Mouse (Mus musculus) stomach, embryonic 14.5 days (tissue): ENCODE results near the gene 2010111I01Rik. TPM values are rescaled to one million over a fixed set of nuclear protein-coding genes. Genes with fewer than 3 reads are reported as not detected.

Experiments
- ATAC-seq: fragments of 200-750 bp; cut with Nextera tagmentation; 2 replicates; pipeline ENCODE4 v1.8.0; 2017; ENCODE audit warnings: low read depth, moderate TSS enrichment; ENCODE audit not compliant: insufficient number of reproducible peaks, insufficient read depth, low FRiP score
- H3K27ac ChIP-seq: fragments of 300-500 bp; sonication (generic); 2 replicates; pipeline ENCODE4 v1.5.1; 2014; ENCODE audit warnings: mild to moderate bottlenecking, low read length, moderate library complexity, mixed read lengths
- H3K27me3 ChIP-seq: fragments of 300-500 bp; sonication (generic); 2 replicates; pipeline ENCODE4 v1.6.1; 2014; ENCODE audit warnings: low read length, control low read depth, mixed read lengths; ENCODE audit not compliant: control insufficient read depth, insufficient read depth
- H3K36me3 ChIP-seq: fragments of 300-500 bp; sonication (generic); 2 replicates; pipeline ENCODE4 v1.6.1; 2014; ENCODE audit warnings: mild to moderate bottlenecking, control low read depth, low read length, moderate library complexity, mixed read lengths; ENCODE audit not compliant: control insufficient read depth, insufficient read depth
- H3K4me1 ChIP-seq: fragments of 300-500 bp; sonication (generic); 2 replicates; pipeline ENCODE4 v1.6.1; 2014; ENCODE audit warnings: low read length, control low read depth, mixed read lengths; ENCODE audit not compliant: control insufficient read depth, insufficient read depth
- H3K4me2 ChIP-seq: fragments of 300-500 bp; sonication (generic); replicated peaks from 2 replicates; pipeline ENCODE4 v1.6.1; 2014; ENCODE audit warnings: low read depth, low read length, control low read depth
- H3K4me3 ChIP-seq: fragments of 300-500 bp; sonication (generic); 2 replicates; pipeline ENCODE4 v1.5.1; 2014; ENCODE audit warnings: low read depth, low read length, control low read depth
- H3K9ac ChIP-seq: fragments of 300-500 bp; sonication (generic); replicated peaks from 2 replicates; pipeline ENCODE4 v1.6.1; 2014; ENCODE audit warnings: low read depth, mild to moderate bottlenecking, control low read depth, low read length, moderate library complexity, mixed read lengths
- H3K9me3 ChIP-seq: fragments of 300-500 bp; sonication (generic); 2 replicates; pipeline ENCODE4 v1.6.1; 2016; ENCODE audit warnings: low read depth, low read length, control low read depth; ENCODE audit not compliant: control insufficient read depth
- WGBS: fragments of 180-500 bp; shearing (Covaris S2); extraction: QIAGEN DNeasy Blood & Tissue Kit; methylation state at CpG from one replicate; pipeline ENCODE4 v1.1.7; 2014; 5-methylcytosine and 5-hydroxymethylcytosine counted together
- polyA plus RNA-seq: library from polyadenylated mRNA; unstranded; fragments of >200 nt; fragmentation: Nextera tagmentation; extraction: Ambion mirVana; gene quantifications from 2 replicates; pipeline ENCODE4 v1.2.1, GENCODE M21; 2014

Gene 2010111I01Rik
- polyA plus RNA-seq, 1 experiment from 2014 or later, result 140 TPM

DNA sequence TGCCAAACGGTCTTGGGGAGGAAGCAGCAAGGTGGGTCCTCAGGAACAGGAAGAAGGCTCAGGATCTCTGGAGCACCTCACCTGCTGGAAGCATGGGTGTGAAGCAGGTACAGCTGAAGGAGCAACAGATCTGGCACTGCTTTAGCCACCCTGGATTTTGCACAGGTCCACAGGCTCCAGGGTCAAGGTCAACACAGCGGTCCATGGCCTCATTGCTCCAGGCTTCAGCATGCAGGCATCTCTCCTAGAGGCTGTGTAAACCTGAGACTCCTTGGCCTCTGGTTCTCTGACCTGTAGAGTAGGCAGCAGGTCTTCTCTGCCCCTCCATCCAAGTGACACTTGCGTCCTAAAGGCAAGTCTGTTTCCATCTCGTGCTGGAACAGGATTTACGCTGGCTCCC lies 334.2 kb downstream of the 2010111I01Rik start:
- Histone ChIP-seq H3K4me2 (no peak overlapping the region), H3K36me3 (peaks cover 65% of the 10 kb centered on the region), H3K27me3 (no peaks in the 10 kb centered on the region), H3K4me1 (peaks cover 10% of the 10 kb centered on the region), H3K9ac (no peak overlapping the region), H3K27ac (no peak overlapping the region), H3K9me3 (no peaks in the 10 kb centered on the region), H3K4me3 (no peak overlapping the region)
- WGBS, result 89% methylated on average over 5 of the region's 5 CpGs
- no peak for ATAC-seq

DNA sequence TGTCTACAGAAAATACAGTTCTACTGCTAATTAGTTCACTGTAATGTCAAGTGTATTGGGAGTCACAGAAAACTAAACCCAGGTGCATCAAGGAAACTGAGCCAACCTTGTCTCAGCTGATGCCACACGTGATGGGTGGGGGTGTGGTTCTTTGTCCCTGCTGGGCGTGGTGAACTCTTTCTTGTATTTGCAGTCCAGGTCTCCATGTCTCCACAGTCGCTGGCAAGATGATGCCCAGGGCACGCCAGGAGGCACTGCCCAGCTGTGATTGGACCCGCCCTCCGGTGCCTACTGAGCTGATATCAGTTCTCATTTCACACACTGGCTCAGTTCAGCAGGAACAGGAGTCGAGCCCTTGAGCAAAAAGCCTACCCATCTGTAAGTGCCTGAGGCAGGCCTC lies 336.2 kb downstream of the 2010111I01Rik start:
- Histone ChIP-seq H3K4me2 (no peak overlapping the region), H3K9ac (no peak overlapping the region), H3K36me3 (peaks cover 71% of the 10 kb centered on the region), H3K27me3 (no peaks in the 10 kb centered on the region), H3K4me3 (no peak overlapping the region), H3K4me1 (no peaks in the 10 kb centered on the region), H3K27ac (no peak overlapping the region), H3K9me3 (no peaks in the 10 kb centered on the region)
- 83% methylated on average over 7 of the region's 7 CpGs for WGBS
- no peak for ATAC-seq

DNA sequence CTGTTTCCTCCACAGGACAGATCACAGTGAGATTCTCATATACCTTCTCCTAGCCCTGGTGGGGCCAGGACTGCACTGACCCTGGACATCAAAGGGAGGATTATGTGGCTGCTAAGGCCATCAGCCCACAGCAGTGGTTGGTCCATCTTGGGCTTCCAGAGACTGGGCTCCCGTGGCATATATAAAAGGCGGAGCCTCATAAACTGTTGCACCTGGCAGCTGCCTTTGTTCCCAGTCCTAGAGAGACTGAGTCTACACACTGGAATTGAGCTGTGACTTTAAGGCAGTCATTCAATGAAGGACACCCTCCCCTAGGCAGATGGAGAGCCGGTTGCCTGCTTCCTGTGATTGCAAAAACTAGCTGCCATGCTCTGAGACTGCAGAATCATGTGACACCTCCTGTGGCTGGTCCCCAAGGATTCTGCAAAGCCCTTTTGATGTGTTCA lies 337.1 kb downstream of the 2010111I01Rik start:
- Histone ChIP-seq H3K36me3 (peaks cover 68% of the 10 kb centered on the region), H3K9ac (no peak overlapping the region), H3K4me3 (no peak overlapping the region), H3K27ac (no peak overlapping the region), H3K9me3 (no peaks in the 10 kb centered on the region), H3K4me2 (no peak overlapping the region), H3K27me3 (no peaks in the 10 kb centered on the region), H3K4me1 (no peaks in the 10 kb centered on the region)
- no peak for ATAC-seq
- 59% methylated on average over 3 of the region's 3 CpGs for WGBS

DNA sequence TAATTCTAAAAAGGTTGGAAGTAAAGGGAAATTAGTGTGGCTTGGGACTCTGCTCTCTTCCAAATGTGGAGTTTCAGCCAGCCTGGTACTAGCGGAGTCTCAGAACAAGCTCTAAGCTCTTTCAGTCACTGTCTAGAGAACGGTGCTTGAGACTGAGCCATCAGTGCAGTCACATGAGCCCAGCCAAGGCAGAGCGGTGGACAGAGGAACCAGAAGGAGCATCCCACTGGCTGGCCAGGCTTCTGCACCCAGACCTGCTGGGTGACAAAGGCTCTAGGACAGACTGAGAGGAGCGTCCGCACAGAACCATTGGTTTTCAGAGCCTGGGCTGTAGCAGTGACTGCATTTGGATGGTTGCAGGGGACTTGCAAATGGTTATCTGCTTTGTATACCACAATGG lies 337.7 kb downstream of the 2010111I01Rik start:
- Histone ChIP-seq H3K4me2 (no peak overlapping the region), H3K27me3 (no peaks in the 10 kb centered on the region), H3K36me3 (peaks cover 64% of the 10 kb centered on the region), H3K4me3 (no peak overlapping the region), H3K9ac (no peak overlapping the region), H3K4me1 (no peaks in the 10 kb centered on the region), H3K9me3 (no peaks in the 10 kb centered on the region), H3K27ac (no peak overlapping the region)
- WGBS, result 89% methylated on average over 5 of the region's 5 CpGs
- ATAC-seq, result no peak

DNA sequence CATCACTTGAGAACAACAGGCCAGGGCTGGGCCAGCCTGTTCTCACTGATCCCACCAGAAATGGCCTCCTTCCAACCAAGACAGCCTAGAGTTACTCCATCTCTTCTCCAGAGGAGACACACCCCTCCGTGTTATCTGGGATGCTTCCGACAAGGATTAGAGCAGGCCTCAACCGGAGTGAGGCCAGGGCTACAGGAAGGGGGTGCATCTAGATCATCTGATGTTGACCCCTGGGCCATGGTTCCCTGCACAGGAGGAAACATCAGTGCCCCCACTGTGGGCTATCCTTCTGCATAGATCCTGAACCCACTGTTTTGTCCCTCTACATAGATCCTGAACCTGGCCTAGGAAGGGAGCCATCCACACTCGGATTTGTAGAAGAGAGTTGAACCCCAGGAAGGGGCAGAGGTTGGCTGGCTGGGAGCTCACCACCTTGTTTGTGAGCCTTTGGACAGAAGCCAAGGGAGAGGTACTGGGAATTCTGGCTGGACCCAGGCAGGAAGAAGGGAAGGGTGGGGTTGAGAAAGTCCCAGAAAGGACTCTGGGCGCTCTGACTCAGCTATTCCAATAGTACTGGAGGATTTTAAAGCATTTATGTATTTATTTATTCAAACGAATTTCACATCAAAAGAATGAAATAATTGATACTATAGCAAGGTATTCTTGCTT lies 339.6 kb downstream of the 2010111I01Rik start:
- Histone ChIP-seq H3K4me1 (no peaks in the 10 kb centered on the region), H3K36me3 (peaks cover 51% of the 10 kb centered on the region), H3K4me2 (no peak overlapping the region), H3K9ac (no peak overlapping the region), H3K27ac (no peak overlapping the region), H3K27me3 (no peaks in the 10 kb centered on the region), H3K9me3 (no peaks in the 10 kb centered on the region), H3K4me3 (no peak overlapping the region)
- 60% methylated on average over 6 of the region's 6 CpGs for WGBS
- ATAC-seq, result no peak

DNA sequence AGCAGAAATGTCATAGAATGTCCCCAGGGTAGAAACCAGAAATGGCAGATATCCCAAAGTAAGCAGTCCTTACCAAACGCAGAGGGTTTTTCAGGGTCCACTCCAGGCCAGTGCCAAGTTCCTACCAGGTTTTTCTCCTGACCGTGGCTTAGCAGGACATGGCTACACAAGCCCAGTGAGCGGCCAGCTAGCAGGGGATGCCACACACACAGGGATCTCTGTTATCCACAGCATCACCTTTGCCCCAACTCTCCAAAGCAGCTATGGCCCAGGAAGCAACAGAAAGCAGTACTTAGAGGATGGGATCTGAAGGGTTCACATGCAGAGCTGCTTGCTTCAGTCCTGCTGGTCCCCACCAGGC lies 340.1 kb downstream of the 2010111I01Rik start:
- H3K4me3 ChIP-seq, result no peak overlapping the region
- no peak overlapping the region for H3K9ac ChIP-seq
- no peak overlapping the region for H3K4me2 ChIP-seq
- no peak overlapping the region for H3K27ac ChIP-seq
- no peaks in the 10 kb centered on the region for H3K4me1 ChIP-seq
- no peaks in the 10 kb centered on the region for H3K9me3 ChIP-seq
- 64% methylated on average over 3 of the region's 3 CpGs for WGBS
- peaks cover 46% of the 10 kb centered on the region for H3K36me3 ChIP-seq
- H3K27me3 ChIP-seq, result no peaks in the 10 kb centered on the region
- no peak for ATAC-seq

DNA sequence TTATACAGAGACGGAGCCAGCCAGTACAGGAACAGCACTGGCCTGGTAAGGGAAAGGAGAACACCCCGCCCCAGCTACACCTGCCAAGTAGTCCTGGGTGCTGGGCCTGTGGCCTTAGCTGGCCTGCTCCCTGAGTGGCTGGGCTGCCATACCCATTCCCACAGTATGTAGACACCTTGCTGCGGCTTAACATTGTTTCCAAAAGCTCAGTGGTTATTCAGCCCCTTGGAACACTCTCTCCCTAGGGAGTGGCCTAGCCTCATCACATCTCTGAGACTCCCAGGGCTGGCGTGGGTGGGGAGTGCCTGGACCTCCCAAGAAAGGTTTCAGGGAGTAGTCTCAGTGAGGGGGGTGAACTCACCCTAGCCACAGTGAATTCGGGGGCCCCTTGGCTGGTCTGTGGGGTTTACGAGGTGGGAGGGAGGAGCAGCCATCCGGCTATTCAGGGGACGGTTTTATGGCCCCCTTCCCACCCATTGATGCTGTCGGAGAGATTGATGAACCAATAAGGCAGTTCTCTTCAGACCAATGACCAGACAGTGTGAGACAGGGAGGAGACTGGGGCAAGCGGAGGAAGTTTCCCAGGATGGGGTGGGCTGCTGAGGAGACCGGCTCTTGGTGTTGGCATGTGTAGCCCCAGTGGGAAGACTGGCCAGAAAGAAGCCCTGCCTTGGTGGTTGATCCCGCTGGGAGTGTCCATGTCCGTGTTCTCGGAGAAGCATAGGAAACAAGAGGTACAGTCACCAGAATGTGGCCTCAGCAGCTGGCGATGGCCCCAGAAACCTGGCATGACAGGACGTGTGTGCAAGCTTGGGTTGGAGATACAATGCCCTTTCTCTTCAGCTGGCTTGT lies 340.7 kb downstream of the 2010111I01Rik start:
- no peaks in the 10 kb centered on the region for H3K4me1 ChIP-seq
- peak; percentile 17 for ATAC-seq
- 55% methylated on average over 16 of the region's 16 CpGs for WGBS

DNA sequence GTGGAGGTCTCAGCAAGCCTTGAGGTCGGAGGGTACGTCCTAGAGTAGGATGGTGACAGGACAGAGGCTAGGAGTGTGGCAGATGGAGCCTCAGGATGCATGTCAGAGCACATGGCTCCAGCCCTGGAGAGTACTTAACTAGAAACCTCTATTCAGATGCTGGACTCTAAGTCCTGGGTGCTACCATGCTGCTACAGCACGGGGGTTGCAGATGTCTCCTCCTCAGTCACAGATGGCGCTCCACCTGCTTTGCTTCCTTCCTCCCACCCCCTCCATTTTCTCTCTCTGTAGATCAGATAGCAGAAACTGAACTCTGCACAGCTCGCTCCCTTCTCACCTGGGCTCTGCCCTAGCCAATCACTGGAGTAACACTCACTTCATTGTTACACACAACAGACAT lies 342.1 kb downstream of the 2010111I01Rik start:
- H3K4me3 ChIP-seq, result no peak overlapping the region
- no peak overlapping the region for H3K27ac ChIP-seq
- peaks cover 30% of the 10 kb centered on the region for H3K36me3 ChIP-seq
- H3K4me1 ChIP-seq, result no peaks in the 10 kb centered on the region
- WGBS, result 82% methylated on average over 5 of the region's 5 CpGs
- no peak for ATAC-seq
- H3K27me3 ChIP-seq, result no peaks in the 10 kb centered on the region
- H3K4me2 ChIP-seq, result no peak overlapping the region
- H3K9me3 ChIP-seq, result no peaks in the 10 kb centered on the region
- H3K9ac ChIP-seq, result no peak overlapping the region

More for the DNA sequence above, 340.7 kb downstream of the 2010111I01Rik start:
- no peak overlapping the region for H3K9ac ChIP-seq
- H3K27me3 ChIP-seq, result no peaks in the 10 kb centered on the region
- no peaks in the 10 kb centered on the region for H3K9me3 ChIP-seq
- no peak overlapping the region for H3K4me2 ChIP-seq
- H3K27ac ChIP-seq, result no peak overlapping the region; the same call in 1 of the 2 replicates
- no peak overlapping the region for H3K4me3 ChIP-seq
- H3K36me3 ChIP-seq, result peaks cover 40% of the 10 kb centered on the region
